ENCODE assay signal across 7 mouse cellular contexts in genomic region chr7:140955758-140956555, GRCm38 (mm10). TPM values are rescaled to one million over a fixed set of nuclear protein-coding genes. Genes with fewer than 3 reads are reported as not detected.
DNase-seq lines count a peak whose midpoint lies in the region; ATAC-seq and TF ChIP-seq lines count a peak whose summit lies in the region.

Gene Gm45717, minus strand, starts transcription at chr7:140955937.
Gene Ifitm2, minus strand, starts transcription at chr7:140955987.

- no peaks in the 10 kb centered on the region for H3K27me3 ChIP-seq in hindbrain, embryonic 16.5 days (replicated peaks; ENCODE audit: control insufficient read depth, insufficient read depth, low read length)
- H3K27me3 ChIP-seq in limb, embryonic 14.5 days (ENCODE audit: control insufficient read depth, insufficient read depth, low read length) = no peaks in the 10 kb centered on the region
- no peaks in the 10 kb centered on the region for H3K27me3 ChIP-seq in midbrain, embryonic 14.5 days (ENCODE audit: control insufficient read depth, insufficient read depth, low read length)

- TF ChIP-seq POLR2A in brain, embryonic 14.5 days (IDR thresholded peaks at IDR 0.05; ENCODE audit: borderline replicate concordance, extremely low read depth, insufficient read depth, insufficient read length, poor library complexity, severe bottlenecking) = no peak
- peak; percentile 46; the same call in 1 of the 2 replicates for TF ChIP-seq POLR2A in limb, embryonic 14.5 days (IDR thresholded peaks at IDR 0.05; ENCODE audit: borderline replicate concordance, extremely low read depth, insufficient read depth, insufficient read length)

- H3K4me2 ChIP-seq in hindbrain, embryonic 16.5 days (ENCODE audit: low read length) = peak within 1 kb of the TSS; percentile 64
- H3K4me2 ChIP-seq in limb, embryonic 14.5 days (replicated peaks; ENCODE audit: low read depth, low read length, severe bottlenecking) = peak within 1 kb of the TSS; percentile 86
- peak within 1 kb of the TSS; percentile 52 for H3K4me2 ChIP-seq in midbrain, embryonic 14.5 days (ENCODE audit: low read length)

- peak within 1 kb of the TSS; percentile 58 for H3K9ac ChIP-seq in hindbrain, embryonic 16.5 days (ENCODE audit: low read depth, low read length)
- H3K9ac ChIP-seq in limb, embryonic 14.5 days (ENCODE audit: low read depth, low read length, severe bottlenecking) = peak within 1 kb of the TSS; percentile 72
- H3K9ac ChIP-seq in midbrain, embryonic 14.5 days (replicated peaks; ENCODE audit: low read length) = peak within 1 kb of the TSS; percentile 36; the same call in 1 of the 2 replicates

- no peak for TF ChIP-seq CTCF in brain, embryonic 14.5 days (IDR thresholded peaks at IDR 0.05; ENCODE audit: borderline replicate concordance, extremely low read depth, insufficient read depth, insufficient read length)

- 22% methylated on average over 11 of the region's 11 CpGs for WGBS in hindbrain, embryonic 16.5 days
- WGBS in limb, embryonic 14.5 days = 2% methylated on average over 11 of the region's 11 CpGs
- WGBS in midbrain, embryonic 14.5 days = 22% methylated on average over 11 of the region's 11 CpGs

- peak within 1 kb of the TSS; percentile 44; the same call in 1 of the 2 replicates for H3K27ac ChIP-seq in hindbrain, embryonic 16.5 days (ENCODE audit: low read depth, low read length)
- H3K27ac ChIP-seq in limb, embryonic 14.5 days (replicated peaks; ENCODE audit: low read depth, low read length) = peak within 1 kb of the TSS; percentile 97
- no peak within 1 kb of the TSS for H3K27ac ChIP-seq in midbrain, embryonic 14.5 days (replicated peaks; ENCODE audit: low read depth, low read length)

- peak within 1 kb of the TSS; percentile 38 for H3K4me3 ChIP-seq in hindbrain, embryonic 16.5 days (ENCODE audit: low read length)
- H3K4me3 ChIP-seq in limb, embryonic 14.5 days (replicated peaks; ENCODE audit: low read length) = peak within 1 kb of the TSS; percentile 67
- peak within 1 kb of the TSS; percentile 29 for H3K4me3 ChIP-seq in midbrain, embryonic 14.5 days (replicated peaks; ENCODE audit: low read depth, low read length)

- peak; percentile 97 for DNase-seq in NIH3T3 (ENCODE audit: low read depth)
- DNase-seq in brain, embryonic 14.5 days (ENCODE audit: low read depth) = peak; percentile 82
- peak; percentile 70 for DNase-seq in gastrocnemius, postnatal 10 days
- peak; percentile 97 for DNase-seq in limb, embryonic 14.5 days (ENCODE audit: low spot score)
- DNase-seq in midbrain, embryonic 14.5 days = peak; percentile 49
- DNase-seq in cerebellum, adult 11 months = no peak

- no peaks in the 10 kb centered on the region for H3K36me3 ChIP-seq in hindbrain, embryonic 16.5 days (ENCODE audit: control insufficient read depth, insufficient read depth, low read length)
- peaks cover 12% of the 10 kb centered on the region; the same call in 1 of the 2 replicates for H3K36me3 ChIP-seq in limb, embryonic 14.5 days (ENCODE audit: control insufficient read depth, insufficient read depth, low read length)
- no peaks in the 10 kb centered on the region for H3K36me3 ChIP-seq in midbrain, embryonic 14.5 days (ENCODE audit: control insufficient read depth, insufficient read depth, low read length)

- peak; percentile 56; the same call in 1 of the 2 replicates for ATAC-seq in hindbrain, embryonic 16.5 days
- peak; percentile 90 for ATAC-seq in limb, embryonic 14.5 days (ENCODE audit: low FRiP score, low read depth)
- no peak; the same call in 1 of the 2 replicates for ATAC-seq in midbrain, embryonic 14.5 days (ENCODE audit: low FRiP score, low TSS enrichment)

- no peaks in the 10 kb centered on the region for H3K9me3 ChIP-seq in hindbrain, embryonic 16.5 days (ENCODE audit: control insufficient read depth, low read length)
- H3K9me3 ChIP-seq in limb, embryonic 14.5 days (ENCODE audit: control insufficient read depth, low read length) = no peaks in the 10 kb centered on the region
- H3K9me3 ChIP-seq in midbrain, embryonic 14.5 days (ENCODE audit: control insufficient read depth, low read length) = no peaks in the 10 kb centered on the region

- H3K4me1 ChIP-seq in hindbrain, embryonic 16.5 days (ENCODE audit: control insufficient read depth, insufficient read depth, low read depth, low read length) = no peaks in the 10 kb centered on the region; the same call in 1 of the 2 replicates
- peaks cover 50% of the 10 kb centered on the region for H3K4me1 ChIP-seq in limb, embryonic 14.5 days (ENCODE audit: control insufficient read depth, insufficient read depth, low read length)
- peaks cover 9% of the 10 kb centered on the region; the same call in 1 of the 2 replicates for H3K4me1 ChIP-seq in midbrain, embryonic 14.5 days (ENCODE audit: control insufficient read depth, insufficient read depth, low read length)

RNA-seq across cellular contexts. Expression of gene Gm45717, which starts in this region (rescaled TPM):
- polyA plus RNA-seq in brain, embryonic 14.5 days (2012; rRNA removed) = not detected in 2 replicates
- not detected for total RNA-seq in gastrocnemius, postnatal 10 days (2021)
- not detected in 2 replicates for polyA plus RNA-seq in hindbrain, embryonic 16.5 days (2015; fragmentation: Nextera tagmentation; extraction: Ambion mirVana)
- not detected in 2 replicates for polyA plus RNA-seq in limb, embryonic 14.5 days (2012; rRNA removed)
- not detected in 2 replicates for polyA plus RNA-seq in limb, embryonic 14.5 days (2014; fragmentation: Nextera tagmentation; extraction: Ambion mirVana)
- polyA plus RNA-seq in midbrain, embryonic 14.5 days (2014; fragmentation: Nextera tagmentation; extraction: Ambion mirVana) = not detected in 2 replicates

RNA-seq across cellular contexts. Expression of gene Ifitm2, which starts in this region (rescaled TPM):
- 153 and 201 TPM in 2 replicates for polyA plus RNA-seq in brain, embryonic 14.5 days (2012; rRNA removed)
- total RNA-seq in gastrocnemius, postnatal 10 days (2021) = 100 to 1,000 TPM; 142 to 180 TPM
- 182 and 202 TPM in 2 replicates for polyA plus RNA-seq in hindbrain, embryonic 16.5 days (2015; fragmentation: Nextera tagmentation; extraction: Ambion mirVana)
- 1,234 and 1,466 TPM in 2 replicates for polyA plus RNA-seq in limb, embryonic 14.5 days (2012; rRNA removed)
- polyA plus RNA-seq in limb, embryonic 14.5 days (2014; fragmentation: Nextera tagmentation; extraction: Ambion mirVana) = 1,822 and 1,827 TPM in 2 replicates
- 131 and 176 TPM in 2 replicates for polyA plus RNA-seq in midbrain, embryonic 14.5 days (2014; fragmentation: Nextera tagmentation; extraction: Ambion mirVana)
